Mouse (Mus musculus): ENCODE measurements at regions not wholly inside any gene's neighbourhood (a gene's known extent, or its start where the extent isn't known, plus 50 kb on each side); places are given as distances from the start of the nearest gene placed in this dataset.

GRCm38 (mm10) chr6:50777827-50778226 is 123.6 kb upstream of the Npvf start:
- DNase-seq (ENCODE audit: low spot score in 2 of 2), result no peak

GRCm38 (mm10) chr6:50780677-50781076 is 126.4 kb upstream of the Npvf start:
- DNase-seq (ENCODE audit: low spot score in 2 of 2), result no peak

GRCm38 (mm10) chr6:50781271-50781670 is 127.0 kb upstream of the Npvf start:
- no peak for DNase-seq (ENCODE audit: low spot score in 2 of 2)

- DNase-seq (ENCODE audit: low spot score in 2 of 2), result no peak
Measured at GRCm38 (mm10) chr6:50782221-50782620, 128.0 kb upstream of the Npvf start.

GRCm38 (mm10) chr6:50783494-50783893 is 129.3 kb upstream of the Npvf start:
- DNase-seq (ENCODE audit: low spot score in 2 of 2), result no peak

- DNase-seq (ENCODE audit: low spot score in 2 of 2), result no peak
Measured at GRCm38 (mm10) chr6:50784381-50784780, 130.1 kb upstream of the Npvf start.

GRCm38 (mm10) chr6:50787666-50788065 is 133.4 kb upstream of the Npvf start:
- no peak for DNase-seq (ENCODE audit: low spot score in 2 of 2)

- no peak for DNase-seq (ENCODE audit: low spot score in 2 of 2)
Measured at GRCm38 (mm10) chr6:50799963-50800362, 145.7 kb upstream of the Npvf start.

GRCm38 (mm10) chr6:50802956-50803355 is 148.7 kb upstream of the Npvf start:
- no peak for DNase-seq (ENCODE audit: low spot score in 2 of 2)

- DNase-seq (ENCODE audit: low spot score in 2 of 2), result no peak
Measured at GRCm38 (mm10) chr6:50804477-50805005, 150.3 kb upstream of the Npvf start.

- DNase-seq (ENCODE audit: low spot score in 2 of 2), result no peak
Measured at GRCm38 (mm10) chr6:50806376-50807077, 152.3 kb upstream of the Npvf start.

GRCm38 (mm10) chr6:50807187-50808012 is 153.2 kb upstream of the Npvf start:
- DNase-seq (ENCODE audit: low spot score in 2 of 2), result no peak

GRCm38 (mm10) chr6:50808126-50808525 is 153.9 kb upstream of the Npvf start:
- peak in 1 of 2 experiments; percentile 59 for DNase-seq (ENCODE audit: low spot score in 2 of 2)

- DNase-seq (ENCODE audit: low spot score in 2 of 2), result no peak
Measured at GRCm38 (mm10) chr6:50808811-50809668, 154.8 kb upstream of the Npvf start.

- DNase-seq (ENCODE audit: low spot score in 2 of 2), result no peak
Measured at GRCm38 (mm10) chr6:50809669-50809983, 155.4 kb upstream of the Npvf start.

GRCm38 (mm10) chr6:50814936-50815500 is 160.8 kb upstream of the Npvf start:
- DNase-seq (ENCODE audit: low spot score in 2 of 2), result no peak

GRCm38 (mm10) chr6:50815579-50815978 is 161.3 kb upstream of the Npvf start:
- no peak for DNase-seq (ENCODE audit: low spot score in 2 of 2)

GRCm38 (mm10) chr6:50817430-50817829 is 163.2 kb upstream of the Npvf start:
- DNase-seq (ENCODE audit: low spot score in 2 of 2), result no peak

- no peak for DNase-seq (ENCODE audit: low spot score in 2 of 2)
Measured at GRCm38 (mm10) chr6:50818433-50818832, 164.2 kb upstream of the Npvf start.

GRCm38 (mm10) chr6:50818891-50819541 is 164.8 kb upstream of the Npvf start:
- no peak for DNase-seq (ENCODE audit: low spot score in 2 of 2)

Measured in spleen, postnatal 14 days (tissue).